Mouse (Mus musculus) small intestine, adult 2 months (tissue): ENCODE data around the gene Myoz2.

ENCODE experiments used
- CTCF ChIP-seq: fragments of 200-500 bp; IDR thresholded peaks from 2 replicates; pipeline ENCODE4 v1.5.1; 2012; ENCODE audit warnings: low read depth, mild to moderate bottlenecking, control low read depth, inconsistent platforms, low read length, moderate library complexity, mixed read lengths; ENCODE audit not compliant: insufficient replicate concordance, insufficient read length; ENCODE audit errors: extremely low read depth
- POLR2A ChIP-seq: fragments of 200-500 bp; IDR thresholded peaks from 2 replicates; pipeline ENCODE4 v1.6.1; 2012; ENCODE audit warnings: low read depth, mild to moderate bottlenecking, control low read depth, inconsistent platforms, low read length, moderate library complexity

DNA sequence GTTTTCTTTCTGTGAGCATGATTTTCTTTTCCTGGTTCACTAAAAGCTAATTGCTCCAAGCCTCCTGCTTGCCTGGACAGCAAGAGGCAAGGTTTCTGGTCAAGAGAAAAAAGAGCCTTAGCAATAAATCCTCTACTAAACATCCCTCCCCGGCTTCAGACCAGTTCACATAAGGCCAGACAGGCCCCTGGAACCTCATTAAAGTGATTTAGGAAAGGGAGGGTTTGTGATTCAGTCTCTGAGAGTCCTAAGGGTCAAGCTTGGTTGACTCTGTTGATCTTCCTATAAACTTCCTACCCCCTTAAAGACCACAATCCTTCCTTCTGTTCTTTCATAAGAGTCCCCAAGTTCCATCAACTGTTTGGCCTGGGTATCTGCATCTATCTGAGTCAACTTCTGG, 37.8 kb downstream of the Myoz2 start:
- TF ChIP-seq CTCF (no peak), POLR2A (no peak)
